Mouse (Mus musculus): ENCODE results near the gene Cpa3. TPM values are rescaled to one million over a fixed set of nuclear protein-coding genes. Genes with fewer than 3 reads are reported as not detected.

Gene Cpa3
- polyA plus RNA-seq (2017; shearing (Covaris generic)), result under 1 TPM in 1 of 2 experiments, not detected in 1; 0.51 TPM

- ATAC-seq, result no peak
Observed at GRCm38 (mm10) chr3:20242050-20242449, at the start of gene Cpa3. Gene Cpa3, minus strand, starts transcription at chr3:20242181.

- no peak for ATAC-seq
Observed at GRCm38 (mm10) chr3:20291370-20291769, 49.4 kb upstream of the Cpa3 start.

- no peak for ATAC-seq
Observed at GRCm38 (mm10) chr3:20288761-20289160, 46.8 kb upstream of the Cpa3 start.

- ATAC-seq, result no peak
Observed at GRCm38 (mm10) chr3:20281796-20282195, 39.8 kb upstream of the Cpa3 start.

GRCm38 (mm10) chr3:20275633-20276032 is 33.7 kb upstream of the Cpa3 start, which contains the start of gene Cpb1:
Gene Cpb1, minus strand, starts transcription at chr3:20275733.
- no peak for ATAC-seq

- no peak for ATAC-seq
Observed at GRCm38 (mm10) chr3:20254566-20255479, 12.8 kb upstream of the Cpa3 start.

- no peak for ATAC-seq
Observed at GRCm38 (mm10) chr3:20243913-20244312, 1.9 kb upstream of the Cpa3 start.

GRCm38 (mm10) chr3:20239741-20240140 is 2.2 kb downstream of the Cpa3 start:
- ATAC-seq, result no peak

- ATAC-seq, result peak; percentile 52
Observed at GRCm38 (mm10) chr3:20236965-20237364, 5.0 kb downstream of the Cpa3 start.

GRCm38 (mm10) chr3:20229027-20229426 is 13.0 kb downstream of the Cpa3 start:
- ATAC-seq, result no peak

- ATAC-seq, result no peak
Observed at GRCm38 (mm10) chr3:20225429-20225828, 16.6 kb downstream of the Cpa3 start.

- ATAC-seq, result peak; percentile 95
Observed at GRCm38 (mm10) chr3:20222926-20223698, 18.9 kb downstream of the Cpa3 start.

- ATAC-seq, result no peak
Observed at GRCm38 (mm10) chr3:20222136-20222535, 19.8 kb downstream of the Cpa3 start.

GRCm38 (mm10) chr3:20198869-20199268 is 43.1 kb downstream of the Cpa3 start:
- peak; percentile 98 for ATAC-seq

GRCm38 (mm10) chr3:20197878-20198277 is 44.1 kb downstream of the Cpa3 start:
- no peak for ATAC-seq

- no peak for ATAC-seq
Observed at GRCm38 (mm10) chr3:20188976-20189675, 52.9 kb downstream of the Cpa3 start.

- ATAC-seq, result no peak
Observed at GRCm38 (mm10) chr3:20172394-20172793, 69.6 kb downstream of the Cpa3 start.

GRCm38 (mm10) chr3:20167487-20167886 is 74.5 kb downstream of the Cpa3 start:
- no peak for ATAC-seq
